Mouse (Mus musculus) retina, adult 2 months (tissue): ENCODE measurements around the gene Nup93.

Experiments
- DNase-seq: peaks from one replicate; pipeline ENCODE4 v3.0.0-alpha.2; 2012; ENCODE audit warnings: low read depth, low spot score

The Nup93 gene

GRCm38 (mm10) chr8:94362607-94363239 is 148.4 kb downstream of the Nup93 start:
- DNase-seq, result no peak

GRCm38 (mm10) chr8:94363288-94363688 is 148.9 kb downstream of the Nup93 start:
- no peak for DNase-seq

GRCm38 (mm10) chr8:94363906-94364305 is 149.5 kb downstream of the Nup93 start:
- DNase-seq, result no peak

- no peak for DNase-seq
Observed at GRCm38 (mm10) chr8:94364686-94365312, 150.4 kb downstream of the Nup93 start.

GRCm38 (mm10) chr8:94365410-94365981 is 151.1 kb downstream of the Nup93 start:
- DNase-seq, result no peak
